Mouse (Mus musculus) cerebellum, adult 2 months (tissue): ENCODE measurements around the gene Snx1.

Experiments used
- CTCF ChIP-seq: fragments of 200-500 bp; IDR thresholded peaks from 2 replicates; pipeline ENCODE4 v1.5.1; 2011; ENCODE audit warnings: low read depth, mild to moderate bottlenecking, control low read depth, low read length, moderate library complexity, borderline replicate concordance; ENCODE audit not compliant: insufficient read depth
- POLR2A ChIP-seq: fragments of 200-500 bp; IDR thresholded peaks from 2 replicates; pipeline ENCODE4 v1.6.1; 2011; ENCODE audit warnings: low read length, control low read depth, borderline replicate concordance; ENCODE audit not compliant: insufficient read depth

- TF ChIP-seq CTCF (no peak), POLR2A (no peak)
Observed at GRCm38 (mm10) chr9:66126456-66127192, at the start of gene Snx1, which contains the start of gene Ciao2a.
